Mouse (Mus musculus) limb, embryonic 14.5 days (tissue): ENCODE measurements around the gene Urb1. TPM values are rescaled to one million over a fixed set of nuclear protein-coding genes. Genes with fewer than 3 reads are reported as not detected.

Source experiments
- ATAC-seq: fragments of 200-750 bp; cut with Nextera tagmentation; 2 replicates; pipeline ENCODE4 v1.8.0; 2017; ENCODE audit warnings: low read depth, moderate number of reproducible peaks, moderate TSS enrichment; ENCODE audit not compliant: low FRiP score
- DNase-seq: peaks from one replicate; pipeline ENCODE4 v3.0.0-alpha.2; 2015; ENCODE audit warnings: low spot score
- H3K27ac ChIP-seq: fragments of 300-500 bp; sonication (generic); replicated peaks from 2 replicates; pipeline ENCODE4 v1.5.1; 2014; ENCODE audit warnings: low read depth, mild to moderate bottlenecking, low read length, moderate library complexity, mixed read lengths
- H3K27me3 ChIP-seq: fragments of 300-500 bp; sonication (generic); 2 replicates; pipeline ENCODE4 v1.6.1; 2014; ENCODE audit warnings: low read length, mixed read lengths; ENCODE audit not compliant: control insufficient read depth, insufficient read depth
- H3K36me3 ChIP-seq: fragments of 300-500 bp; sonication (generic); 2 replicates; pipeline ENCODE4 v1.6.1; 2014; ENCODE audit warnings: mild to moderate bottlenecking, low read length, moderate library complexity, mixed read lengths; ENCODE audit not compliant: control insufficient read depth, insufficient read depth
- H3K4me1 ChIP-seq: fragments of 300-500 bp; sonication (generic); 2 replicates; pipeline ENCODE4 v1.6.1; 2014; ENCODE audit warnings: antibody characterized with exemption, low read length, mixed read lengths; ENCODE audit not compliant: control insufficient read depth, insufficient read depth
- H3K4me2 ChIP-seq: fragments of 300-500 bp; sonication (generic); replicated peaks from 2 replicates; pipeline ENCODE4 v1.6.1; 2014; ENCODE audit warnings: low read depth, mild to moderate bottlenecking, low read length, moderate library complexity; ENCODE audit not compliant: severe bottlenecking
- H3K4me3 ChIP-seq: fragments of 300-500 bp; sonication (generic); replicated peaks from 2 replicates; pipeline ENCODE4 v1.5.1; 2014; ENCODE audit warnings: low read length
- H3K9ac ChIP-seq: fragments of 300-500 bp; sonication (generic); 2 replicates; pipeline ENCODE4 v1.6.1; 2014; ENCODE audit warnings: mild to moderate bottlenecking, low read depth, low read length, moderate library complexity; ENCODE audit not compliant: severe bottlenecking
- H3K9me3 ChIP-seq: fragments of 300-500 bp; sonication (generic); 2 replicates; pipeline ENCODE4 v1.6.1; 2016; ENCODE audit warnings: low read length; ENCODE audit not compliant: control insufficient read depth
- POLR2A ChIP-seq: fragments of 200-500 bp; IDR thresholded peaks from 2 replicates; pipeline ENCODE4 v1.8.0; 2012; ENCODE audit warnings: inconsistent platforms, mild to moderate bottlenecking, moderate library complexity, borderline replicate concordance; ENCODE audit not compliant: insufficient read depth, insufficient read length; ENCODE audit errors: extremely low read depth
- WGBS: fragments of 180-500 bp; shearing (Covaris S2); extraction: QIAGEN DNeasy Blood & Tissue Kit; methylation state at CpG from one replicate; pipeline ENCODE4 v1.1.7; 2014; 5-methylcytosine and 5-hydroxymethylcytosine counted together
- polyA plus RNA-seq, 2 experiments: library from polyadenylated mRNA; depleted of rRNA in 1 of 2; stranded (reverse) in 1 of 2; unstranded in 1 of 2; fragments of >200 nt; fragmentation: Nextera tagmentation in 1 of 2; extraction: Ambion mirVana in 1 of 2; gene quantifications; 2 replicates each; pipeline versions ENCODE4 v1.2.1 to v1.2.3; 2012 to 2014

Urb1 gene
- polyA plus RNA-seq, 2 experiments: 8.6 to 10.6 TPM

- H3K4me3 ChIP-seq: no peak overlapping the region
- H3K4me2 ChIP-seq: no peak overlapping the region
- H3K36me3 ChIP-seq: peaks cover 18% of the 10 kb centered on the region
- no peak overlapping the region for H3K9ac ChIP-seq
- WGBS: 90% methylated on average over 7 of the region's 7 CpGs
- no peak for TF ChIP-seq POLR2A
- no peaks in the 10 kb centered on the region for H3K27me3 ChIP-seq
- no peak overlapping the region for H3K27ac ChIP-seq
- no peak for ATAC-seq
- H3K9me3 ChIP-seq: no peaks in the 10 kb centered on the region
- DNase-seq: no peak
- no peaks in the 10 kb centered on the region for H3K4me1 ChIP-seq
Observed at GRCm38 (mm10) chr16:90748169-90748568, 62.0 kb downstream of the Urb1 start.

- peaks cover 11% of the 10 kb centered on the region for H3K36me3 ChIP-seq
- H3K4me1 ChIP-seq: no peaks in the 10 kb centered on the region
- H3K4me2 ChIP-seq: no peak overlapping the region
- no peak overlapping the region for H3K4me3 ChIP-seq
- H3K27me3 ChIP-seq: no peaks in the 10 kb centered on the region
- no peaks in the 10 kb centered on the region for H3K9me3 ChIP-seq
- 87% methylated on average over 6 of the region's 6 CpGs for WGBS
- TF ChIP-seq POLR2A: no peak
- ATAC-seq: no peak
- DNase-seq: no peak
- H3K9ac ChIP-seq: no peak overlapping the region
- H3K27ac ChIP-seq: no peak overlapping the region
Observed at GRCm38 (mm10) chr16:90747143-90747542, 63.1 kb downstream of the Urb1 start.

GRCm38 (mm10) chr16:90738092-90738956 is 71.9 kb downstream of the Urb1 start, which contains the start of gene Mrap:
TSS of gene Mrap (plus strand) at chr16:90738207.
- WGBS: 82% methylated on average over 26 of the region's 26 CpGs
- no peaks in the 10 kb centered on the region for H3K9me3 ChIP-seq
- H3K4me3 ChIP-seq: no peak within 1 kb of the TSS
- 0 out of 2 replicates have a peak, but pooled peaks cover 3% of the 10 kb centered on the region for H3K4me1 ChIP-seq
- TF ChIP-seq POLR2A: no peak
- no peaks in the 10 kb centered on the region for H3K36me3 ChIP-seq
- H3K27ac ChIP-seq: no peak within 1 kb of the TSS
- DNase-seq: no peak
- no peak within 1 kb of the TSS for H3K9ac ChIP-seq
- no peaks in the 10 kb centered on the region for H3K27me3 ChIP-seq
- no peak for ATAC-seq
- H3K4me2 ChIP-seq: no peak within 1 kb of the TSS

GRCm38 (mm10) chr16:90736672-90737270 is 73.4 kb downstream of the Urb1 start:
- H3K9ac ChIP-seq: no peak overlapping the region
- H3K36me3 ChIP-seq: no peaks in the 10 kb centered on the region
- no peak for TF ChIP-seq POLR2A
- 0 out of 2 replicates have a peak, but pooled peaks cover 2% of the 10 kb centered on the region for H3K4me1 ChIP-seq
- no peak overlapping the region for H3K4me2 ChIP-seq
- no peak overlapping the region for H3K4me3 ChIP-seq
- 56% methylated on average over 10 of the region's 10 CpGs for WGBS
- no peak overlapping the region for H3K27ac ChIP-seq
- no peak for ATAC-seq
- DNase-seq: no peak
- 0 out of 2 replicates have a peak, but pooled peaks cover 3% of the 10 kb centered on the region for H3K9me3 ChIP-seq
- H3K27me3 ChIP-seq: no peaks in the 10 kb centered on the region

GRCm38 (mm10) chr16:90735611-90736010 is 74.6 kb downstream of the Urb1 start:
- DNase-seq (no peak), ATAC-seq (no peak)
- no peak overlapping the region for H3K27ac ChIP-seq
- no peaks in the 10 kb centered on the region for H3K36me3 ChIP-seq
- H3K9me3 ChIP-seq: 0 out of 2 replicates have a peak, but pooled peaks cover 3% of the 10 kb centered on the region
- H3K4me2 ChIP-seq: no peak overlapping the region
- no peak overlapping the region for H3K4me3 ChIP-seq
- WGBS: 84% methylated on average over 4 of the region's 4 CpGs
- H3K4me1 ChIP-seq: no peaks in the 10 kb centered on the region
- H3K27me3 ChIP-seq: no peaks in the 10 kb centered on the region
- TF ChIP-seq POLR2A: no peak
- H3K9ac ChIP-seq: no peak overlapping the region
